Mouse (Mus musculus) neural tube, embryonic 11.5 days (tissue): Measurements from ENCODE around the gene Sbf2. TPM values are rescaled to one million over a fixed set of nuclear protein-coding genes. Genes with fewer than 3 reads are reported as not detected.

ENCODE experiments used
- ATAC-seq: fragments of 200-750 bp; cut with Nextera tagmentation; 2 replicates; pipeline ENCODE4 v1.8.0; 2017; ENCODE audit warnings: moderate number of reproducible peaks, mild to moderate bottlenecking, moderate TSS enrichment, moderate library complexity; ENCODE audit not compliant: insufficient read depth, low FRiP score, low TSS enrichment
- DNase-seq: peaks from one replicate; pipeline ENCODE4 v3.0.0-alpha.2; 2015; ENCODE audit warnings: low spot score
- H3K27ac ChIP-seq: fragments of 300-500 bp; sonication (generic); 2 replicates; pipeline ENCODE4 v1.5.1; 2014; ENCODE audit warnings: low read depth, mild to moderate bottlenecking, low read length
- H3K27me3 ChIP-seq: fragments of 300-500 bp; sonication (generic); 2 replicates; pipeline ENCODE4 v1.6.1; 2014; ENCODE audit warnings: mild to moderate bottlenecking, low read length, mixed read lengths; ENCODE audit not compliant: control insufficient read depth, insufficient read depth
- H3K36me3 ChIP-seq: fragments of 300-500 bp; sonication (generic); 2 replicates; pipeline ENCODE4 v1.6.1; 2014; ENCODE audit warnings: mild to moderate bottlenecking, low read length, moderate library complexity, mixed read lengths; ENCODE audit not compliant: control insufficient read depth, insufficient read depth
- H3K4me1 ChIP-seq: fragments of 300-500 bp; sonication (generic); 2 replicates; pipeline ENCODE4 v1.6.1; 2014; ENCODE audit warnings: low read length, mixed read lengths; ENCODE audit not compliant: control insufficient read depth, insufficient read depth
- H3K4me2 ChIP-seq: fragments of 300-500 bp; sonication (generic); 2 replicates; pipeline ENCODE4 v1.6.1; 2014; ENCODE audit warnings: low read depth, mild to moderate bottlenecking, moderate library complexity
- H3K4me3 ChIP-seq: fragments of 300-500 bp; sonication (generic); 2 replicates; pipeline ENCODE4 v1.5.1; 2014; ENCODE audit warnings: low read depth, low read length
- H3K9ac ChIP-seq: fragments of 300-500 bp; sonication (generic); 2 replicates; pipeline ENCODE4 v1.6.1; 2014; ENCODE audit warnings: mild to moderate bottlenecking, low read length
- H3K9me3 ChIP-seq: fragments of 300-500 bp; sonication (generic); 2 replicates; pipeline ENCODE4 v1.6.1; 2016; ENCODE audit warnings: low read length; ENCODE audit not compliant: control insufficient read depth
- WGBS: fragments of 180-500 bp; shearing (Covaris S2); extraction: QIAGEN DNeasy Blood & Tissue Kit; methylation state at CpG from one replicate; pipeline ENCODE4 v1.1.7; 2014; 5-methylcytosine and 5-hydroxymethylcytosine counted together
- polyA plus RNA-seq: library from polyadenylated mRNA; unstranded; fragments of >200 nt; fragmentation: Nextera tagmentation; extraction: Ambion mirVana; gene quantifications from 2 replicates; pipeline ENCODE4 v1.2.1, GENCODE M21; 2014

The Sbf2 gene
- polyA plus RNA-seq, 1 experiment from 2014 or later = 40.5 TPM

DNA sequence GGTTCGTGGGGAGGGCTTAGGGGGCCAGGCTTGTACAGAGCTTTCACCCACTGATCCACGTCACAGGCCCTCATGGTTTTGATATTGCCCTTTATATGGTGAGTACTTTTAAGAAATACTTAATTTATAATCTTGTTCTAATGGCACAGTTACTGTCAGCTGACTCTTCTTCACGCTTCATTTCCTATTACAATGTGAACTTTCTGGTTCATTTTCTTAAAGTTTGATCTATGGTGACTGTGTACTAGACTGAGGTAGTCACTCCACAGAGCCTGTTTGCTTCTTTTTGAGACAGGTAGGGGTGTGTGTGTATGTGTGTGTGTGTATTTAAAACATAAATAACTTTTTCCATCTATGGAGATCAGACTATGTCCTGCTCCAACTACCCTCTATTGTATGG is 21.2 kb upstream of the Sbf2 start:
- H3K27ac ChIP-seq = no peak overlapping the region
- no peak overlapping the region for H3K4me3 ChIP-seq
- no peak overlapping the region for H3K4me2 ChIP-seq
- no peak overlapping the region for H3K9ac ChIP-seq
- no peaks in the 10 kb centered on the region for H3K9me3 ChIP-seq
- no peaks in the 10 kb centered on the region for H3K27me3 ChIP-seq
- H3K4me1 ChIP-seq = peaks cover 4% of the 10 kb centered on the region; the same call in 1 of the 2 replicates
- DNase-seq = no peak
- WGBS = 80% methylated on average over 3 of the region's 3 CpGs
- no peaks in the 10 kb centered on the region for H3K36me3 ChIP-seq
- no peak for ATAC-seq

DNA sequence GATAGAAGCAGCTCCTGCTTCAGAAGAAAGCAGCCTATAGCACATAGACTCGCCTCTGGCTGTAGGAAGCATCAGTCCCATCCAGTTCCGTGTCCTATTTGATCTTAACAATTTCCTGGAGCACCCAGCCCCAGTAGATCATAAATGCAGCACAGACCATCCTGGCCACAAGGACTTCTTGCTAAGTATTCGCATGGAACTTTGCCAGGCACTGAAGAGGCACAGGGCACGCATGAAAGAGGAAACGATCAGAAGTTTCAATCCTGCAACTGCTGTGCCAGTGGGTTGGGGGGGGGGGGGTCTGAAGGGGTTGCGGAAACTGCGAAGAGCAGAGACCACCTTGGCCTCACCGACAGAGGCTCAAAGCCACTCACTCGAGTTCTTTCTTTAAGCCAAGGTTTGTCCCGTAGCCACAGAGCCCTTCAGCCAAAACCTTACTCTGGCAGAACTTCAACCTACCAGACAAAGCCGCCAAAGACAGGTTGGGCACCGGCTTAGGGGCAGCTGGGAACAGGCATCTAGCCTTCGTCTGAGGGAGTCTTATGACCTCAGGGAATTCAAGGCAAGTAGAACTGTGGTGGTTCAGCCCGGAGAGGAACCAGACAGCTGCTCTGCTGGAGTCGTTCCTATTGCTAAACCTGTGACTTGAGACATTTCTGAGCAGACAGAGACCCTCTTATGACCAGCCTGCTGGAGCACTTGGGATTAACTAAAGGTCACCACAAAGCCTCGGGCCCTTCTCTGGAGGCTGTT is 16.6 kb upstream of the Sbf2 start:
- WGBS = 84% methylated on average over 16 of the region's 16 CpGs
- Histone ChIP-seq H3K9ac (no peak overlapping the region), H3K4me3 (no peak overlapping the region), H3K9me3 (no peaks in the 10 kb centered on the region), H3K36me3 (no peaks in the 10 kb centered on the region), H3K4me2 (no peak overlapping the region), H3K27ac (no peak overlapping the region), H3K27me3 (peaks cover 37% of the 10 kb centered on the region), H3K4me1 (peaks cover 22% of the 10 kb centered on the region)
- no peak for DNase-seq
- no peak for ATAC-seq

DNA sequence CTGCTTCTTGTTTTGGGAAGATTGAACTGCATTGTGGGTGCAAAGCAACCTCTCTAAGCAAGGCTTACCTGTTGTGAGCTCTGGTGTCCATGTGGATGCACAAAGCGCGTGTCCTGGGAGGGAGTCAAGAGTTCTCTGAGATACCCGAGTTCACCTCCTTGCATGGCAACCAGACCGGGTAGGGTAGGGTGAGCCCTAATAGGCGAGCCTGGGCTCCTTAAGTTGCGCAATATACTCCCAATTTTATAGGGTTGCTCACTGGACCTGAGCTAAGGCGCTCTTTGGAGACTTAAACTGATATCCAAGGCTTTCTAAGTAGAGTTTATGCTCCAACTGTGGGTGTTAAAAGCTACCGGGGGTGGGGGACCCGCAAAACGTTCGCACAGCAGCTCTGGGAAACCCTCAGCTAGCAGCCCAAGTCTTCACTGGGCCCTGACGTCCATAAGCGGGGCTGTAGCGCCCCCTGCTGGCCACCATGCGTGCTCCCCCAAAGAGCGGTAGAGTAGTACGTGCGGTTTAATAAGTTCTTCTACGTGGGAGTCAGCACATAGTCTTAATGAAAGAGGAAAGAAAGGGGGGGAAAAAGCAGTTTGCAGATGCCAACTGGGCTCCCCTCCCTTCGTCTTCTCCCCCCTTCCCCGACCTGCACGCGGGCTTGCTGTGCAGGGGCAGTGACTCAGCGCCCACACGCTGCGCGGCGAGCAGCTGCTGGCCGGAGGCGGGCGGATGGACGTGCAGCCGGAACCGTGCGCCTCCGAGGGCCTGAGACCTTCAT is 15.4 kb upstream of the Sbf2 start:
- Histone ChIP-seq H3K4me1 (peaks cover 22% of the 10 kb centered on the region), H3K27ac (no peak overlapping the region), H3K9me3 (no peaks in the 10 kb centered on the region), H3K4me2 (peak overlapping the region; percentile 59), H3K9ac (peak overlapping the region; percentile 41), H3K4me3 (peak overlapping the region; percentile 34), H3K27me3 (peaks cover 49% of the 10 kb centered on the region), H3K36me3 (no peaks in the 10 kb centered on the region)
- under 1% methylated on average over 36 of the region's 36 CpGs for WGBS
- DNase-seq (peak; percentile 92), ATAC-seq (peak; percentile 83)

DNA sequence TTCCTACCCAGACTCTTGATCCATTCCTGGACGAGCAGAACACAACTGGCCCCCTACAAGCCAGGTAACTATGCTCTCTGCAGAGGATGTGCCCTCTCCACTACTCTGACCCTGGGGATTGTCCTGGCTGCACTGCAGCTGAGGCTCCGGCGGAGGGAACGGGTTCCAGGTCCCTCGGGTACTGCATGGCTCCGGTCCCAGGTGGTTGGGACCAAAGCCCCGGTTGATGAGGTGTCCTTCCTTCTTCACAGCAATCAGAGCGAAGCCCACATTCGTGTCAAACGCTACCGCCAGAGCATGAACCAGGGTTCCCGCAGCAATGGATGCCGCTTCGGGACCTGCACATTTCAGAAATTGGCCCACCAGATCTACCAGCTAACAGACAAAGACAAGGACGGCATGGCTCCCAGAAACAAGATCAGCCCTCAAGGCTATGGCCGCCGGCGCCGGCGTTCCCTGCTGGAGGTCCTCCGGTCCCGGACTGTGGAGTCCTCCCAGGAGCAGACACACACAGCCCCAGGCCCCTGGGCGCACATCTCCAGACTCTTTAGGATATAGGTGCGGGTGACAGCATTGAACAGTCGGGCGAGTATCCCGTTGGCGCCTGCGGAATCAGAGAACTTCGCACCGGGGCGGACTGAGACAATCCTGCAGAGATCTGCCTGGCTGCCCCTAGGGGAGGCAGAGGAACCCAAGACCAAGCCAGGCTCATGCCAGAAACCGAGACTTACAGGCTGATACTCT is 14.1 kb upstream of the Sbf2 start:
- H3K4me2 ChIP-seq = peak overlapping the region; percentile 78
- H3K27ac ChIP-seq = no peak overlapping the region
- under 1% methylated on average over 33 of the region's 33 CpGs for WGBS
- ATAC-seq (no peak), DNase-seq (peak; percentile 72)
- H3K27me3 ChIP-seq = peaks cover 52% of the 10 kb centered on the region
- peaks cover 22% of the 10 kb centered on the region for H3K4me1 ChIP-seq
- no peaks in the 10 kb centered on the region for H3K9me3 ChIP-seq
- no peaks in the 10 kb centered on the region for H3K36me3 ChIP-seq
- H3K4me3 ChIP-seq = peak overlapping the region; percentile 37
- peak overlapping the region; percentile 8 for H3K9ac ChIP-seq

DNA sequence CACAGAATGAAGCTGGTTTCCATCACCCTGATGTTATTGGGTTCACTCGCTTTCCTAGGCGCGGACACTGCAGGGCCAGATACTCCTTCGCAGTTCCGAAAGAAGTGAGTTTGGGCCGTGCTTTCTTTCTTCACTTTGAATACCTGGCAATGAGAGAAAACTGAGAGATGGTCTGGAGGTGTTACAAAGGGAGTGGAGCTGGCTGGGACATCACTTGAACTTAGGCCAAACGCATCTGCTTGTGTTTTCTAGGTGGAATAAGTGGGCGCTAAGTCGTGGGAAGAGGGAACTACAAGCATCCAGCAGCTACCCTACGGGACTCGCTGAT is 13.5 kb upstream of the Sbf2 start:
- 2% methylated on average over 11 of the region's 11 CpGs for WGBS
- H3K9me3 ChIP-seq = no peaks in the 10 kb centered on the region
- H3K27me3 ChIP-seq = peaks cover 52% of the 10 kb centered on the region
- H3K36me3 ChIP-seq = no peaks in the 10 kb centered on the region
- H3K4me1 ChIP-seq = peaks cover 22% of the 10 kb centered on the region
- ATAC-seq (no peak), DNase-seq (peak; percentile 26)
- H3K27ac ChIP-seq = no peak overlapping the region
- H3K4me2 ChIP-seq = peak overlapping the region; percentile 78
- peak overlapping the region; percentile 37 for H3K4me3 ChIP-seq
- H3K9ac ChIP-seq = no peak overlapping the region; the same call in 1 of the 2 replicates

DNA sequence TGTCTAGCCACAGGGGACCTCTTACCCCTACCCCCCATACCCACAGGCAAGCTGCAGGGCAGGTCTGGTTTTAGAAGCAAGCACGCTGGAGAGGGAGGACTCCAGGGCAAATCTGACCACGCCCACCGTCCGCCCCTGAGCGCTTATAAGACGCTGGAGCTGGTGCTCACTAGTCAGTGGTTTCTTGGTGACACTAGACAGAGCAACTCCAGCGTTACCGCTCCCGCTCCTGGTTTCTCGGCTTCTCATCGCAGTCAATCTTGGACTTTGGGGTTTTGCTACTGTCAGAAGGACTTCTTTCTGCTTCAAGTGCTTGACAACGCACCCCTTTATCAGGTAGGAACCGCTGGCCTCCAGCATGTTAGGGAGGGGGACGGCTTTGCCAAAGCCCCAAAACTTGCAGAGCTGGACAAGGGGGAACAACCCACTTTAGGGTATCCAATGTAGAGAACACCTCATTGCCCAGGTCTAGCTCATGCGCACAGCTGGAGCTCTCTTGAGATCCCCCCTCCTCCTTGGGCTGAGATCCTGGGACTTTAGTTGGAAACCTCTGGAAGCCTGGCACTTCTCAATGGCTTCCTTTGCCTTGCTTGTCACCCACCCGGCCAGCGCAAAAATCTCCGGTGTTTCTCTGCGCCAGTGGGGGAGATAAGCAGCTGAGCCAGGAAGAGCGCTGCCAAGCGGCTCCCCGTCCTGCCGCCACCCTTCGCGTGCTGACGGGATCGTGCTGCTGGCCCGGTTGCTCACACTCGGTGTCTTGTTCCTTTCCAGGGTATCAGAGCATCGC is 13.0 kb upstream of the Sbf2 start, which contains the start of gene Adm:
Adm (plus strand) TSS at position 176 of the 787 bp plus-strand sequence.
- Histone ChIP-seq H3K4me3 (peak within 1 kb of the TSS; percentile 37), H3K27me3 (peaks cover 52% of the 10 kb centered on the region), H3K9me3 (no peaks in the 10 kb centered on the region), H3K36me3 (no peaks in the 10 kb centered on the region), H3K4me1 (peaks cover 22% of the 10 kb centered on the region), H3K9ac (peak within 1 kb of the TSS; percentile 8), H3K27ac (no peak within 1 kb of the TSS), H3K4me2 (peak within 1 kb of the TSS; percentile 78)
- ATAC-seq (no peak), DNase-seq (peak; percentile 74)
- 1% methylated on average over 30 of the region's 30 CpGs for WGBS

DNA sequence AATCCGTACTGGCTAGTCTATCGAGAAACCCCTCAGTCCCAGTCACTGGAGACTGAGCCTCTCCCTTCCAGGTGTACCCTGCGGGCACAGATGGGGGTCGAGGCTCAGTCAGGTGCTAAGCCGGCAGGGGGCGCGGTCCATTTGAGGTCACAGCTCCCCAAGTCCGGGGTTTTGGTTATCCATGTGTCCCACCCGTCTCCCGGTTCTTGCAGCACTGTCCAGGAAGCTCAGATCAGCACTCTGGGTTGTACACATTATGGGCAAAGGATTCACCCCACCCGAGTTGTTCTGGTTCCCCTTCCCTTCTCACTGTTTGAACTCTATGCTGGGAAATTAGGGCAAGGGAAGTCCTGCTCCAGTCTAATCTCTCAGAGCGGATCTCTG is 12.4 kb upstream of the Sbf2 start:
- Histone ChIP-seq H3K9me3 (no peaks in the 10 kb centered on the region), H3K27ac (no peak overlapping the region), H3K4me3 (peak overlapping the region; percentile 37; the same call in 1 of the 2 replicates), H3K36me3 (no peaks in the 10 kb centered on the region), H3K4me1 (peaks cover 22% of the 10 kb centered on the region), H3K27me3 (peaks cover 52% of the 10 kb centered on the region), H3K9ac (no peak overlapping the region), H3K4me2 (peak overlapping the region; percentile 78)
- DNase-seq (peak; percentile 43), ATAC-seq (no peak)
- 1% methylated on average over 12 of the region's 12 CpGs for WGBS
